Mouse (Mus musculus): ENCODE measurements at regions not wholly inside any gene's neighbourhood (a gene's known extent, or its start where the extent isn't known, plus 50 kb on each side); places are given as distances from the start of the nearest gene placed in this dataset.

GRCm38 (mm10) chr7:71224320-71224865 lies 126.9 kb downstream of the Gm10295 start:
- H3K27me3 ChIP-seq (ENCODE audit: control insufficient read depth, insufficient read depth, low read length), result no peaks in the 10 kb centered on the region
- H3K4me3 ChIP-seq (replicated peaks; ENCODE audit: low read depth, low read length), result no peak overlapping the region
- no peak overlapping the region for H3K27ac ChIP-seq (replicated peaks; ENCODE audit: low read depth, low read length)
- DNase-seq (no peak), ATAC-seq (ENCODE audit: low FRiP score, low TSS enrichment) (no peak)
- 93% methylated on average over 9 of the region's 9 CpGs for WGBS
- no peak overlapping the region for H3K9ac ChIP-seq (replicated peaks; ENCODE audit: low read length)
- no peaks in the 10 kb centered on the region for H3K9me3 ChIP-seq (ENCODE audit: control insufficient read depth, low read length)
- no peak overlapping the region for H3K4me2 ChIP-seq (ENCODE audit: low read length)
- H3K36me3 ChIP-seq (ENCODE audit: control insufficient read depth, insufficient read depth, low read length), result no peaks in the 10 kb centered on the region
- H3K4me1 ChIP-seq (ENCODE audit: control insufficient read depth, insufficient read depth, low read length), result no peaks in the 10 kb centered on the region

GRCm38 (mm10) chr7:71223513-71224319 lies 127.6 kb downstream of the Gm10295 start:
- ATAC-seq (ENCODE audit: low FRiP score, low TSS enrichment), result no peak

GRCm38 (mm10) chr7:71217344-71217743 lies 133.9 kb downstream of the Gm10295 start:
- Histone ChIP-seq H3K9me3 (ENCODE audit: control insufficient read depth, low read length) (no peaks in the 10 kb centered on the region), H3K27me3 (ENCODE audit: control insufficient read depth, insufficient read depth, low read length) (no peaks in the 10 kb centered on the region), H3K4me3 (replicated peaks; ENCODE audit: low read depth, low read length) (no peak overlapping the region), H3K4me1 (ENCODE audit: control insufficient read depth, insufficient read depth, low read length) (no peaks in the 10 kb centered on the region), H3K36me3 (ENCODE audit: control insufficient read depth, insufficient read depth, low read length) (no peaks in the 10 kb centered on the region), H3K9ac (replicated peaks; ENCODE audit: low read length) (no peak overlapping the region), H3K27ac (replicated peaks; ENCODE audit: low read depth, low read length) (no peak overlapping the region), H3K4me2 (ENCODE audit: low read length) (no peak overlapping the region)
- WGBS, result 89% methylated on average over 7 of the region's 7 CpGs
- DNase-seq (no peak), ATAC-seq (ENCODE audit: low FRiP score, low TSS enrichment) (no peak)

More at GRCm38 (mm10) chr7:71223513-71224319, 127.6 kb downstream of the Gm10295 start:
- Histone ChIP-seq H3K9ac (replicated peaks; ENCODE audit: low read length) (no peak overlapping the region), H3K4me3 (replicated peaks; ENCODE audit: low read depth, low read length) (no peak overlapping the region), H3K27ac (replicated peaks; ENCODE audit: low read depth, low read length) (no peak overlapping the region), H3K27me3 (ENCODE audit: control insufficient read depth, insufficient read depth, low read length) (no peaks in the 10 kb centered on the region), H3K9me3 (ENCODE audit: control insufficient read depth, low read length) (no peaks in the 10 kb centered on the region), H3K4me2 (ENCODE audit: low read length) (no peak overlapping the region), H3K36me3 (ENCODE audit: control insufficient read depth, insufficient read depth, low read length) (no peaks in the 10 kb centered on the region), H3K4me1 (ENCODE audit: control insufficient read depth, insufficient read depth, low read length) (no peaks in the 10 kb centered on the region)
- DNase-seq, result no peak
- 93% methylated on average over 17 of the region's 17 CpGs for WGBS

GRCm38 (mm10) chr7:71216808-71217207 lies 134.5 kb downstream of the Gm10295 start:
- no peak overlapping the region for H3K27ac ChIP-seq (replicated peaks; ENCODE audit: low read depth, low read length)
- H3K4me1 ChIP-seq (ENCODE audit: control insufficient read depth, insufficient read depth, low read length), result no peaks in the 10 kb centered on the region
- no peaks in the 10 kb centered on the region for H3K9me3 ChIP-seq (ENCODE audit: control insufficient read depth, low read length)
- no peaks in the 10 kb centered on the region for H3K36me3 ChIP-seq (ENCODE audit: control insufficient read depth, insufficient read depth, low read length)
- WGBS, result 82% methylated on average over 2 of the region's 2 CpGs
- DNase-seq (no peak), ATAC-seq (ENCODE audit: low FRiP score, low TSS enrichment) (no peak)
- H3K9ac ChIP-seq (replicated peaks; ENCODE audit: low read length), result no peak overlapping the region
- no peaks in the 10 kb centered on the region for H3K27me3 ChIP-seq (ENCODE audit: control insufficient read depth, insufficient read depth, low read length)
- H3K4me2 ChIP-seq (ENCODE audit: low read length), result no peak overlapping the region
- no peak overlapping the region for H3K4me3 ChIP-seq (replicated peaks; ENCODE audit: low read depth, low read length)

- ATAC-seq (ENCODE audit: low FRiP score, low TSS enrichment) (no peak), DNase-seq (no peak)
- Histone ChIP-seq H3K27ac (replicated peaks; ENCODE audit: low read depth, low read length) (no peak overlapping the region), H3K4me2 (ENCODE audit: low read length) (no peak overlapping the region), H3K36me3 (ENCODE audit: control insufficient read depth, insufficient read depth, low read length) (no peaks in the 10 kb centered on the region), H3K9me3 (ENCODE audit: control insufficient read depth, low read length) (no peaks in the 10 kb centered on the region), H3K4me3 (replicated peaks; ENCODE audit: low read depth, low read length) (no peak overlapping the region), H3K9ac (replicated peaks; ENCODE audit: low read length) (no peak overlapping the region), H3K4me1 (ENCODE audit: control insufficient read depth, insufficient read depth, low read length) (no peaks in the 10 kb centered on the region), H3K27me3 (ENCODE audit: control insufficient read depth, insufficient read depth, low read length) (no peaks in the 10 kb centered on the region)
- 86% methylated on average over 13 of the region's 13 CpGs for WGBS
Observed at GRCm38 (mm10) chr7:71214500-71215055, 136.7 kb downstream of the Gm10295 start.

- Histone ChIP-seq H3K9ac (replicated peaks; ENCODE audit: low read length) (no peak overlapping the region), H3K27ac (replicated peaks; ENCODE audit: low read depth, low read length) (no peak overlapping the region), H3K27me3 (ENCODE audit: control insufficient read depth, insufficient read depth, low read length) (no peaks in the 10 kb centered on the region), H3K36me3 (ENCODE audit: control insufficient read depth, insufficient read depth, low read length) (no peaks in the 10 kb centered on the region), H3K9me3 (ENCODE audit: control insufficient read depth, low read length) (no peaks in the 10 kb centered on the region), H3K4me3 (replicated peaks; ENCODE audit: low read depth, low read length) (no peak overlapping the region), H3K4me2 (ENCODE audit: low read length) (no peak overlapping the region), H3K4me1 (ENCODE audit: control insufficient read depth, insufficient read depth, low read length) (no peaks in the 10 kb centered on the region)
- 30% methylated on average over 7 of the region's 7 CpGs for WGBS
- DNase-seq (peak; percentile 48), ATAC-seq (ENCODE audit: low FRiP score, low TSS enrichment) (no peak)
Observed at GRCm38 (mm10) chr7:71193131-71193530, 158.2 kb downstream of the Gm10295 start.

GRCm38 (mm10) chr7:71190161-71190711 lies 161.0 kb downstream of the Gm10295 start:
- Histone ChIP-seq H3K9ac (replicated peaks; ENCODE audit: low read length) (no peak overlapping the region), H3K4me2 (ENCODE audit: low read length) (no peak overlapping the region), H3K27me3 (ENCODE audit: control insufficient read depth, insufficient read depth, low read length) (no peaks in the 10 kb centered on the region), H3K27ac (replicated peaks; ENCODE audit: low read depth, low read length) (no peak overlapping the region), H3K36me3 (ENCODE audit: control insufficient read depth, insufficient read depth, low read length) (no peaks in the 10 kb centered on the region), H3K4me3 (replicated peaks; ENCODE audit: low read depth, low read length) (no peak overlapping the region), H3K9me3 (ENCODE audit: control insufficient read depth, low read length) (no peaks in the 10 kb centered on the region), H3K4me1 (ENCODE audit: control insufficient read depth, insufficient read depth, low read length) (no peaks in the 10 kb centered on the region)
- 56% methylated on average over 12 of the region's 12 CpGs for WGBS
- ATAC-seq (ENCODE audit: low FRiP score, low TSS enrichment) (no peak), DNase-seq (no peak)

GRCm38 (mm10) chr7:71189757-71190156 lies 161.5 kb downstream of the Gm10295 start:
- no peak overlapping the region for H3K27ac ChIP-seq (replicated peaks; ENCODE audit: low read depth, low read length)
- no peaks in the 10 kb centered on the region for H3K36me3 ChIP-seq (ENCODE audit: control insufficient read depth, insufficient read depth, low read length)
- H3K4me2 ChIP-seq (ENCODE audit: low read length), result no peak overlapping the region
- DNase-seq (no peak), ATAC-seq (ENCODE audit: low FRiP score, low TSS enrichment) (no peak)
- H3K27me3 ChIP-seq (ENCODE audit: control insufficient read depth, insufficient read depth, low read length), result no peaks in the 10 kb centered on the region
- no peak overlapping the region for H3K4me3 ChIP-seq (replicated peaks; ENCODE audit: low read depth, low read length)
- H3K4me1 ChIP-seq (ENCODE audit: control insufficient read depth, insufficient read depth, low read length), result no peaks in the 10 kb centered on the region
- H3K9ac ChIP-seq (replicated peaks; ENCODE audit: low read length), result no peak overlapping the region
- no peaks in the 10 kb centered on the region for H3K9me3 ChIP-seq (ENCODE audit: control insufficient read depth, low read length)
- WGBS, result 70% methylated on average over 6 of the region's 6 CpGs

All from midbrain, embryonic 14.5 days (tissue).